Mouse (Mus musculus) activated CD4-positive, CD25-positive, alpha-beta regulatory T cell, adult 4 months (primary cell): ENCODE results near the gene Epb41l3. TPM values are rescaled to one million over a fixed set of nuclear protein-coding genes. Genes with fewer than 3 reads are reported as not detected.
"Not testable (repeated sequence)": the region's sequence is repeated elsewhere in the genome, so short reads cannot be mapped to it uniquely, and the experiment has no call there.

ENCODE experiments used
- ATAC-seq: one replicate; pipeline ENCODE4 v1.8.0; 2017
- polyA plus RNA-seq, 2 experiments: library from polyadenylated mRNA; unstranded; fragments of 100-300 nt; shearing (Covaris generic); gene quantifications; one replicate each; pipeline ENCODE4 v1.2.1; 2017

Epb41l3 gene
- polyA plus RNA-seq, 2 experiments from 2014 or later = 0.42 to 0.66 TPM

DNA sequence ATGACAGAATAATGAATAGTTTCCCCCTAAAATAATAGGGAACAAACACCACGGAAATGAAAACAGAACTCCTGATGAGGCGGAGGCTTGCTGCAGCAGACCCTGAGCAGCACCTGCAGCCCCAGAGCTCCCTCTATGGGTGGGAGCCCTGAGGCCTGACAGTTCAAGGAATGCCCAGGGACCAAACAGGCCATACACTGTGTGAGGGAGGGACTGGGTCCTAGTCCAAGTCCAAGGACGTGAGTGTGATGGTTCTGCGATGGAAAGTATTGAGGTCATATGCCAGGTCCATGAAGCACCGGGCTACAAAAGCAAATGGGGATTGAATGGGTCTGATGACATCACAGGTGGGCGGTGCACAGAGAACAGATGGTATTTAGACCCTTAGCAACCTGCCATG, 33.7 kb downstream of the Epb41l3 start:
- ATAC-seq = no peak

- no peak for ATAC-seq
Observed at GRCm38 (mm10) chr17:69112232-69112631, 36.7 kb downstream of the Epb41l3 start.

GRCm38 (mm10) chr17:69119183-69119582, 43.7 kb downstream of the Epb41l3 start:
- ATAC-seq = no peak

DNA sequence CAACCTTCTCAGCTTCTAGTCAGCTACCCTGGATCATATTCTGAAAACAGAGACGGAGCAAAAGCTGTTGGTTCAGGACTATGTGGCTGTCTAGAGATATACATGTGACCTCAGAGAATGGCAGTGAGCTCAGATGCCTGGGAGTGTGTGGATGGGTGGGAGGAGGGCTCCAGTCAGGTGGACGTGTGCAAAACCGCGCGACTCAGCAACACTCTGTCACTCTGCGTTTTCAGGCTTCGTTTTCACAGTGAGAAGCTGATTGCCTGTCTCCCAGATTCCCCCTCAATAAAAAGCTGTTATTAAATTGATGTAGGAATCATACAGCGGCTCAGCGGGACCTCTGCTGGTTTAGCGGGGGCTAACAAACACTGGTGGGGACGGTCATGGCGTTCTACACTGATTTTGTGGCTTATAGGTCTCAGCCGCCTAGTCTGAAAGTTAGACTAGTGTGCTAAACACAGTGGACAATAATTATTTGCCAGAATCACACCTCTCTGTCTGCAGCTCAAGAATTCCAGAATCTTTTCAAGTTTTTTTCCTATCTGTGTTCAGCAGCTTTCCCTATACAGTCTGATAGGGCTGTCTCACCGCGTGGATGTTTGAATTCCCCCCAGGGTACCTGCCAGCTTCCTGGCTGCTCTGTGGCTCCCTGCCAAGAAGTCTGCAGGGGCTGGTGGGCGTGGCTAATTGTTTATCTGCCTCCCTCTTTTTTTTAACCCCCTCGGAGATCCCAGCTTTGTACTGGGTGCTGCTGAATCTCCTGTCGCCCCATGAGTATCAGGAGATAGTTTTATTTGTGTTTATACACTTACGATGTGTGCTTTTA, 45.3 kb downstream of the Epb41l3 start:
- no peak for ATAC-seq

DNA sequence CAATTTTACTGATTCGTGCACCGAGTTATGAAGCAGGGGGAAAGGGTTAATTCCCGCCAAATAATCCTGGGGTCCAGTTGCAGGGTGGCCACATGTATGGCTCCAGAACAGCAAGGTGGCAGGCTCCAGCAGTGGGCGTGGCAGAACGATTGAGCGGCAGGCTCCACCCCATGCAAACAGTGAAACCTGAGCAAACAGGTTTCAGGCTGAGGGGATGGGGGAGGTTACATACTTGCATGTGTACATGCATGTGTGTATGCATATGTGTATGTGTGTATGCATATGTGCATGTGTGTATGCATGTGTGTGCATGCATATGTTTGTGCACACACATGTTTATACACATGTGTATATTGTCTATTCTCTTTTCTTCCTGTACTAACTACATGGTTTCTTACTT, 46.9 kb downstream of the Epb41l3 start:
- ATAC-seq = not testable (repeated sequence)

DNA sequence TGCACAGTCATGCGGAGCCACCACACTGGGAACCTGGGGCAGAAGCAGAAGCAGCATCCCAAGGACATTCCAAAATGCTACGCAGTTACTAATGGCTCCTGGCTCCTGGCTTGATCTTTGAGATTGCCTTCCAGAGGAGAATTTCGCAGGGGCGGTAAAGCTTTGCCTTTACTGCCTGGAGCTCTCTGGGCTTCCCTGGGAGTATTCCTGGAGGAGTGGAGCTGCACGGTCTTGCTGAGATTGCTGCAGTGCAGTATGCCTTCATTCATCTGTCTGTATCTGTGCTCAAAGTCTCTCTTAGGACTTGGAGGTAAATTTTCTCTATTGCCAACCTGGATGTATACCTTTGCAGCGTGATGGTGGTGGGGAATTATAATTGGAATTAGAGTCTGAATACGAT, 52.0 kb downstream of the Epb41l3 start:
- ATAC-seq = no peak

DNA sequence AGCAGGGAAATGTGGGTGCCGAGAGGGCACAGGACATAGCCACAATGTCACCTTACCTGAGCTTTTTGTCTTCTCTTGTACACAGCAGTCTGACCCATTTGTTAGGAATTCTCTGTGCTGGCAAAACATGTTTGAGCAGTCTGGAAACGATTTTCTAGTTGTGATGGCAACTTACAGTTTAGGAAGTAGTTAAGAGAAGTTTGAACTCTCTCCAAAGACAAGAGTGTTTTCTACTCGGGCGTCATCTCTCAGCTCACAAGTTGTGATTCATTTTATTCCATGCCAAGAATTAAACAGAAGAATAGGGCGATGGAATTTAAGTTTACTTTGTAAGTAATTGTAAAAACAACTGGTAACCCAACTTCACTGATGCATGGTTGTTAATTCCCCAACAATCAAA, 52.5 kb downstream of the Epb41l3 start:
- no peak for ATAC-seq

DNA sequence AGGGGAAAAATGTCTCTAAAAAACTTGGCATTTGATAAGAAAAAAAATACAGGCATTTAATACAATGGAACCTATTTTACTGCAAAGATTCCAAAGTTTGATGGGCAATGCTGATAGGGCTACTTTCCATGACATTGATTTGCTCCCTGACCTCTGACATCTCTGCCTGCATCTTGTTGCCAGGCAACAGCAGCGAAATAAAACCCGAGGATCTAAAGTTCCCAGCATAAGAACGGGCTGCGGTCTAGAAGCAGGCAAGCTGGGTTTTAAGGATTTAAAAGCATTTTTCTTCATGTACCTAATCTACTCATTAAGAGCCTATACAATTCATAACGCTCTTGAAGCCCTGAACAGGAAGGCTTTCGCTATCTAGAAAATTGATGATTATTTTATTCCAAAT, 54.0 kb downstream of the Epb41l3 start:
- no peak for ATAC-seq

DNA sequence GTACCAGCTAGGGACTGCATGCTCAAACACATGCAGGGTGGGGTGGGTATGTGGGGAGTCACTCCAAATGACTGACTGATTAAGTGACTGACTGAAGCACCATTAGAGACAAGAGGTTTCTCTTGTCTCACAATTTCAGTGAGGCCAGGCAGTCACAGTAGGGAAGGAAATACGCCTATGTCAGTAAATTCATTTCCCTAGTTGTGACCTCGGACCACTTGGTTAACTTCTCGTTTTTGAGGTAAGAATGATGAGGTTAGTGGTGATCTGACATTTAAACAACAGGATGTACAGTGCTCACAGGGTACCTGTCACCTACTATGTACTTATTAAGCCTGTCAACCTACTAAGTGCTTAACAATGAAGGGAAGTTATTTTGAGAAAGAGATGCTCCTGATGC, 67.5 kb downstream of the Epb41l3 start:
- no peak for ATAC-seq

DNA sequence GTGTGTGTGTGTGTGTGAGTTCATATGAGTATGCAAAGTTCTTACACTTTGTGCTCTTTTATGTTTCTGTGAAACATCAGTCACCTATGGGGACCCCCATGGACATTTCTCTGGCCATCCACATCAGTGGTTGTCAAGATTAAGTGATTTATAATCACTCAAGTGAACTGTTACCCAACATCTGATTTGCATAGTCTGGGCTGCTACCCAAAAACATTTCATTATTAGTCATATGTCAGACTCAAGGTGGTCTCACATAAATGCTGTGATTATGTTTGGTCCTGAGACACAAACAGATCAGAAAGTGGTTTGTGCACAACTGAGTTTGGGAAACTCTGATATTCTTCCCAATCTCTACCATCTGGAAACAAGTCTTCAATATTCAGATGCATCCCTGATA, 75.3 kb downstream of the Epb41l3 start:
- no peak for ATAC-seq

DNA sequence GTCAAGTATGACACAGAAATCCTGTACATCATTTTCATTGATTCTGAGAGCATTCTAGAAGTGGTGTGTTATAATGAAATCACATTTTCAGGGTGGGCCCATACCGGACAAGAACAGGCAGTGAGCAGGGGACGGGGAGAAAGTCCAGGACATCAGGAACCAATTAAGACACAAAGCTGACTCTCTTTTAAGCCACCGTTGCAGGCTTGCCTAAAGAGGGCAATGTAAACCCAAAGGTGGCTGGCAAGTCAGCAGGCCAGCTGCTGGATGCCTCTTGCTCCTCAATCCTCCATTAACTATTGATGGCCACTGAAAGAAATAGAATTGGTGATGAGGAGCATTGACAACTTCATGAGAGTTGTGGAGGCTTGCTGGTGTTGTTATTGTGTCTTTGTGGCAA, 75.8 kb downstream of the Epb41l3 start:
- no peak for ATAC-seq

- no peak for ATAC-seq
Observed at GRCm38 (mm10) chr17:69155034-69155433, 79.6 kb downstream of the Epb41l3 start.

GRCm38 (mm10) chr17:69156522-69157100, 81.1 kb downstream of the Epb41l3 start:
- no peak for ATAC-seq

GRCm38 (mm10) chr17:69157101-69157808, 81.8 kb downstream of the Epb41l3 start:
- no peak for ATAC-seq

DNA sequence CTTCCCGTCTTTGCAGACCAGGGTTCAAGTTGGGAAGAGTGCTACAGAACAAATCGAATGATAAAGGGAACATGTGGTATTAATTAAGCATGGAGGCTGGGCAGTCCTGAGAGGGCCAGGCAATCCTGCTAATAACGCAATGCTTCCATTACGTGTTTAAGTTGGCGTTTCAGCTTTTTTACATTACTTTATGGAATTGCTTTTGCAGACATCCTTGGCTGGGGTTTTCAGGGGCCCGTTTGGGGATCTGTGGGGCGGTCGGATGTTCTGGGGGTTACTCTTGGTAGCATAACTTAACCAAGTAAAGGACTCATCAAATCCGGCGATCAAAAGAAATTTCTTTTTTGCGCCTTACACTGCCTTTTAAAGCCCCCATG, 82.3 kb downstream of the Epb41l3 start:
- no peak for ATAC-seq

DNA sequence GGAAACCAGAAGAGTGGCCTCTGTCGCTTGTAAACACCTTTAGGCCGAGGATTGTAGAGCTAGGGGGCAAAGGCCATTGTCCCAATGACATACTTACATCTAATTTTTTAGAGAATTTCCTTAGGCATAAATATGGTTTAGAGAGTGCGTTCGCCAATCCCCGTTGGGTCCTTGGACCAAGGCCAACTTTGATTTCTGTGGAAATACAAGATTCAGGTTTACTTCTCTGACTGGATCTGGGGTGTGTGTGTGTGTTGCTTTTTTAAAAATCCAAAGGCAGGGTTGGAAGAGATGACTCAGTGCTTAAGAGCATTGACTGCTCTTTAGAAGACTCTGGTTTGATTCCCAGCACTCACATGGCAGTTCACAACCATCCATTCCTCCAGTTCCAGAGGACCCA, 83.2 kb downstream of the Epb41l3 start:
- ATAC-seq = no peak

GRCm38 (mm10) chr17:69162731-69163130, 87.2 kb downstream of the Epb41l3 start:
- no peak for ATAC-seq

GRCm38 (mm10) chr17:69176949-69177501, 101.5 kb downstream of the Epb41l3 start:
- ATAC-seq = no peak

DNA sequence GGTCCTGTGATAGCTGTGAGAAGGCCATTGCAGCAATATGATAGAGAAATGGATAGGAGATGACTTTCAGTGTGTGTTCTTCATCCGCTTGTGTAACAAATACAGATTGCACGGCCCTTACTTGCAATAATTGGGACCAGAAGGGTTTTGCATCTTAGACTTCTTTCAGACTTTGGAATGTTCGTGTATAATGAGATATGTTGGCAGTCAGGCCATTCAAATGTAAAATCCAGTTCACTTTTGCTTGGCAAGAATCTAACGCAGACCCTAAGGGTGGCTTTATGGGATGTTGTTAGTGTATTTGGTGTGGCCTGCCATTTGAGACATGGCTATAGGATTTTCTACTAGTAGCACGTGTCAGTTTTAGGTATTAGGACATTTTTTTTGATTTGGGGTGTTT, 102.5 kb downstream of the Epb41l3 start:
- no peak for ATAC-seq

DNA sequence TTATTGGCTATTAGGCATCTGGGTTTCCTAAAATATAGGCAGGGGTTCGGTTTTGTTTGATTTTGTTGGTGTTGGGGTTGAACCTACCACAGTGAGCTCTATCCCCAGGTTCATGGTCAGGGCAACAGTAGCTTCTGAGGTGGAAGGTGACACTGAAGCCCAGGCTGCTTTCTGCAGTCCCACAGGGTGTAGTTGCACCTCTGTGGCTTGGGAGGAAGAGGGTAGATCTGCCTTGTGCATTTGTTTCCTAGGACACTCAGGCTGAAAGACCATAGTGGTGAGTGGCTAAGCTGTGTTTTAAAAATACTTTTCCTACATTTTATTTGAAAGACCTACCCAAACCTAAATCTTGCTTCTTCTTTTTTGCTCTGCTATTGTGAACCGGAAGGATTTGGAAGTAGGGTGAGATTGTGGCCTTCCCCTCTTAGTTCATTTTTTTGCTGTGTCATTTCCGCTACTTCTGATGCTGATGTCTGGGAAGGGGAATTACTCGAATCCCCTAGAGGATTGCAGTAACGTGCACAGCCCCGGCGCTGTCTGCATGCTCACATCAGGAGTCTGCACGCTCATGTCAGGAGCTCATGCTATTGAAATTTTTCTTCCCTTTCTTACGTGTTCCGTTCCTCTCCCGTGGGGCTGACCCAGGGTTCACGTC, 105.5 kb downstream of the Epb41l3 start:
- no peak for ATAC-seq

DNA sequence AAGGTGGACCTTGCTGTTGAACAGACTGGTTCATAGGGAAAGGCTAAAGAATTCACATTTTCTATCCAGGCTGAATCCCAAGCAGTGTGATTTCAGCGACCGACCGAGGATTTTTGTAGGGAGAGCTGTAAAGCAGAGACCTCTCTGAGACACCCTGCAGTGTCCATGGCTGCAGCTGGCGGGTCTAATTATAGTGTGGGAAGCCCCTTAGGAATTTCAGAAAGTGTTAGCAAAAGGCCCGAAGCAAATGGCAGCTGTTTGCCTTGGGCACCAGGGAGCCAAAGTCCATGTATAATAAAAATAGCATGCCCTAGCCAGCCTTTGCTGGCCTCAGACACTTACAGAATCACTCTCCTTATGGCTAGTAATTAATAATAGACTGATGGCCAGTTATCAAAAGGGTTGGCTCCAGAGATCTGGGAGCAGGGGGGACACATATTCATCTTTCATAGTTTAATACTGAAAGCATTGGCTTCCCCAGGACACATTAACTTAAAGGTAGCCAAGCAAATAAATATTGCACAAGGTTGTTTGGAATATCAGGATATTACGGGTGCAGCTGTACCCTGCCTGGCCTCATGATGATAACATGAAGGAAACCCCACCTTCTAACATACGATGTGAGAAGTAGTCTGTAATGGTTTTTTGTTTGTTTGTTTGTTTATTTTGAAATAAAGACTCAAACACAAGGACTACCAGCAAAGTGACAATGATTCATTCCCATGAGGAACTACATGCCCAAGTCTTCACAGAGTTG, 106.3 kb downstream of the Epb41l3 start:
- ATAC-seq = no peak

- ATAC-seq = no peak
Observed at GRCm38 (mm10) chr17:69187794-69188193, 112.3 kb downstream of the Epb41l3 start.
